Mouse (Mus musculus) kidney, embryonic 14.5 days (tissue): Measurements from ENCODE around the gene Tmem202. TPM values are rescaled to one million over a fixed set of nuclear protein-coding genes. Genes with fewer than 3 reads are reported as not detected.

Experiments used
- ATAC-seq: fragments of 200-750 bp; cut with Nextera tagmentation; 2 replicates; pipeline ENCODE4 v1.8.0; 2017; ENCODE audit warnings: moderate number of reproducible peaks, mild to moderate bottlenecking, moderate TSS enrichment, moderate library complexity; ENCODE audit not compliant: low FRiP score, low TSS enrichment
- H3K27ac ChIP-seq: fragments of 300-500 bp; sonication (generic); 2 replicates; pipeline ENCODE4 v1.5.1; 2014; ENCODE audit warnings: low read depth, mild to moderate bottlenecking, low read length, moderate library complexity, mixed read lengths
- H3K27me3 ChIP-seq: fragments of 300-500 bp; sonication (generic); 2 replicates; pipeline ENCODE4 v1.6.1; 2014; ENCODE audit warnings: mild to moderate bottlenecking, low read length; ENCODE audit not compliant: control insufficient read depth, insufficient read depth
- H3K36me3 ChIP-seq: fragments of 300-500 bp; sonication (generic); 2 replicates; pipeline ENCODE4 v1.6.1; 2014; ENCODE audit warnings: low read length, mixed read lengths; ENCODE audit not compliant: control insufficient read depth, insufficient read depth
- H3K4me1 ChIP-seq: fragments of 300-500 bp; sonication (generic); 2 replicates; pipeline ENCODE4 v1.6.1; 2014; ENCODE audit warnings: low read length, mixed read lengths; ENCODE audit not compliant: control insufficient read depth, insufficient read depth
- H3K4me2 ChIP-seq: fragments of 300-500 bp; sonication (generic); replicated peaks from 2 replicates; pipeline ENCODE4 v1.6.1; 2014; ENCODE audit warnings: low read depth, mild to moderate bottlenecking, low read length
- H3K4me3 ChIP-seq: fragments of 300-500 bp; sonication (generic); 2 replicates; pipeline ENCODE4 v1.5.1; 2014; ENCODE audit warnings: mild to moderate bottlenecking, low read length
- H3K9ac ChIP-seq: fragments of 300-500 bp; sonication (generic); 2 replicates; pipeline ENCODE4 v1.6.1; 2014; ENCODE audit warnings: low read depth, mild to moderate bottlenecking, low read length, moderate library complexity
- H3K9me3 ChIP-seq: fragments of 300-500 bp; sonication (generic); 2 replicates; pipeline ENCODE4 v1.6.1; 2016; ENCODE audit warnings: low read length; ENCODE audit not compliant: control insufficient read depth
- WGBS: fragments of 180-500 bp; shearing (Covaris S2); extraction: QIAGEN DNeasy Blood & Tissue Kit; methylation state at CpG from one replicate; pipeline ENCODE4 v1.1.7; 2014; 5-methylcytosine and 5-hydroxymethylcytosine counted together
- polyA plus RNA-seq: library from polyadenylated mRNA; unstranded; fragments of >200 nt; fragmentation: Nextera tagmentation; extraction: Ambion mirVana; gene quantifications from 2 replicates; pipeline ENCODE4 v1.2.1, GENCODE M21; 2014

Tmem202 gene
- polyA plus RNA-seq, 1 experiment from 2014 or later = not detected

DNA sequence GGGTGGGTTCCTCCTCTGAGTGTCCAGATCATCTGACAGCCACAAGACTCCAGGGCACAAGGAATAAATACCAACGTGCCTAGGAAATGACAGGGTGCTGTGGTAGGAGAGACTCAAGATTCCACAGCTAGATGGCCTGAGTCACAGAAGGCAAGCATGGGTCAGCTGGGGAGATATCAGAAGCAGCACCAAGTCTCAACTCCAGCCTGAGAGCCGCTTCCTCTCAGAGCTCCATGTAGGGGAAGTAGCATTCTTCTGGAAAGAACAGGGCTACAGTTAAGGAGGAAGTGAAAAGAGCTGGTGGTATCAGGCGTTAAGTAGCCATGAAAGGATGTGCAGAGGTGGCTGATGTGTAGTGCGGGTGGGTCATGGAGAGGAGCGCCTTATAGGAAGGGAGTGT, 5.1 kb upstream of the Tmem202 start:
- peaks cover 9% of the 10 kb centered on the region; the same call in 1 of the 2 replicates for H3K4me1 ChIP-seq
- H3K4me2 ChIP-seq = no peak overlapping the region
- no peaks in the 10 kb centered on the region for H3K36me3 ChIP-seq
- no peak overlapping the region for H3K27ac ChIP-seq
- no peaks in the 10 kb centered on the region for H3K9me3 ChIP-seq
- ATAC-seq = no peak
- H3K4me3 ChIP-seq = no peak overlapping the region
- WGBS = 85% methylated on average over 5 of the region's 5 CpGs
- H3K27me3 ChIP-seq = no peaks in the 10 kb centered on the region
- no peak overlapping the region for H3K9ac ChIP-seq

DNA sequence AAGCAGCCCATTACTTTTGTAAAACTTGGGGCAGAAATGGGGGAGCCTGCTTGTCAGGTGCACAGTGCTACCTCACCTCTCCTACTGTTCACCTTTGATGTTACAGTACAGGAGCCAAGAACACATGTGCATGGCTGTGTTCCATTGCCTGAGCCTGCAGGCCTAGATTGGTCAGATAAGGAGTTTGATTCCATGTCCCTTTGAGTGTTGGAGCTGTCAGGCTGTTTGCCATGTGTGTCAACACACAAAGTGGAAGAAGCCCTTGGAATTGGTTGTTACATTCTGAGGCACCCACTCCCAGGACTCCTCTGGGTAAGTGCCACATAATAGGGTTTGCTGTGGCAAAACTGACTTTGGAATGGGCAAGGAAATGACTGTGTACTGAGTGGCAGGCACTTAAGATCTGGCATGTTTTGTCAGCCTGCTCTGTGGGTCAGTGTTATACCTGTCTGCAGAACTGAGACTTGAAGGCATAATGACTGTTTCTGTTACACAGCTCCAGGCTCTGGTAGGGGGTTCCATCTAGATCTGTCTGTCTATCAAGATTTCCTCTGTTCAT, 3.2 kb upstream of the Tmem202 start:
- Histone ChIP-seq H3K4me2 (no peak overlapping the region), H3K4me3 (no peak overlapping the region), H3K9ac (no peak overlapping the region), H3K9me3 (no peaks in the 10 kb centered on the region), H3K27me3 (no peaks in the 10 kb centered on the region), H3K27ac (no peak overlapping the region), H3K36me3 (no peaks in the 10 kb centered on the region), H3K4me1 (peaks cover 9% of the 10 kb centered on the region; the same call in 1 of the 2 replicates)
- ATAC-seq = no peak

DNA sequence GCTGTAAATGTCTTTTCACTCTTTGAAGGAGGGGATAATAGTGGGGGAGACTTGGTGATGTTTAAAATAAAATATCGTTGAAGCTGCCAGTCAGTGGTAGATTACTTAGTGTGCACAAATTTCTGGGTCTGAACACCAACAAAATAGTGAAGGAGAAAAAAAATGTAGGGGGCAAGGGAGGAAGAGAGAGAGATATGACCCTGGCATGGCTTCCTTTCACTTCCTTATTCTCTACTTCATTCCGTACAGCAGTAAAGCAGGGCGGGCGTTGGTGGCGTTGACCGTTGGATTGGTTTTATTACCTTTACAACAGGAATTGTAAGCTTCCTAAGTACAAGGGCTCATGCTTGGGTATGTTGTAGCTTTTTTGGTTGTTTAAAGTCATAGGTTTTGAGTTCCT, 2.0 kb upstream of the Tmem202 start:
- Histone ChIP-seq H3K9me3 (no peaks in the 10 kb centered on the region), H3K4me3 (no peak overlapping the region), H3K4me1 (peaks cover 9% of the 10 kb centered on the region; the same call in 1 of the 2 replicates), H3K36me3 (no peaks in the 10 kb centered on the region), H3K4me2 (no peak overlapping the region), H3K27me3 (no peaks in the 10 kb centered on the region), H3K27ac (no peak overlapping the region), H3K9ac (no peak overlapping the region)
- ATAC-seq = no peak
- WGBS = 84% methylated on average over 6 of the region's 6 CpGs

DNA sequence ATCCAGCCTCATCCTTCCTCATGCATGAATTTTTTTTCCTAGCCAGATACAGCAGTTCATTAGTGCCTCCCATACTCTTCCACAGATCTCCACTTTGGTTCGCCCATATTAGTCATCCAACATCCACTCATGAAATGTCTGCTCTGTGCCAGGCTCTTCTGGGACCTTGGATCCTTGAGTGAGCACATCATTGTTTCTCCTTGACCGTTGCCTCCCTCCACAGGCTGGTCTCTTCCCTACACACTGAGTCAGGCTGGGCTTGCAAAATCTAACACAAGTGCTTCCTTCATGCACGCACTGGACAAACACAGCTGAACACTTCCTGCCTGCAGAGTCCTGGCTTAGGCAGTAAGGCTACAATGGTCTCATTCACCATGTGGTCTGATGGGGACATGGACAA, 2.0 kb downstream of the Tmem202 start:
- Histone ChIP-seq H3K27ac (no peak overlapping the region), H3K36me3 (no peaks in the 10 kb centered on the region), H3K4me1 (peaks cover 9% of the 10 kb centered on the region; the same call in 1 of the 2 replicates), H3K9me3 (no peaks in the 10 kb centered on the region), H3K27me3 (no peaks in the 10 kb centered on the region), H3K4me2 (no peak overlapping the region), H3K4me3 (no peak overlapping the region), H3K9ac (no peak overlapping the region)
- WGBS = 77% methylated on average over 3 of the region's 3 CpGs
- ATAC-seq = no peak

DNA sequence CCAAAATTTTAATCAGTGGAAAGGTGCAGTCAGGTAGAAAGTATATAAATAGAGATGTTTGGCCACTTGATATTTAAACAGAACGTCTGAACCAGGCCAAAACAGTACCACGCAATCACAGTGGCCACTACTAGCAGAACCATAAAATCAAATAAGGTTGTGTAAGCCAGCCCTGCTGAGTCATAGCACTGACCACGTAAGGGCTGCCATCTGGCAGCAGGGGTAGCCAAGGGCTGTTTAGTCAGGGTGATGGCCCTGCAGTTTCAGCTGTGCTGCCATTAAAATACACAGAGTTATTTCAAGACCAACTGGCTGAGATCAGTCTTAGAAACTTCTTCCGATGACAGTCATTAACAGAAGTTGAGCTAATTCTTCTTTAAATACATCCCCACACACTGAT, 5.8 kb downstream of the Tmem202 start:
- Histone ChIP-seq H3K27me3 (no peaks in the 10 kb centered on the region), H3K4me3 (no peak overlapping the region), H3K4me1 (no peaks in the 10 kb centered on the region), H3K9me3 (no peaks in the 10 kb centered on the region), H3K36me3 (no peaks in the 10 kb centered on the region), H3K9ac (no peak overlapping the region), H3K27ac (no peak overlapping the region), H3K4me2 (no peak overlapping the region)
- no peak for ATAC-seq
- 67% methylated on average over 4 of the region's 4 CpGs for WGBS

DNA sequence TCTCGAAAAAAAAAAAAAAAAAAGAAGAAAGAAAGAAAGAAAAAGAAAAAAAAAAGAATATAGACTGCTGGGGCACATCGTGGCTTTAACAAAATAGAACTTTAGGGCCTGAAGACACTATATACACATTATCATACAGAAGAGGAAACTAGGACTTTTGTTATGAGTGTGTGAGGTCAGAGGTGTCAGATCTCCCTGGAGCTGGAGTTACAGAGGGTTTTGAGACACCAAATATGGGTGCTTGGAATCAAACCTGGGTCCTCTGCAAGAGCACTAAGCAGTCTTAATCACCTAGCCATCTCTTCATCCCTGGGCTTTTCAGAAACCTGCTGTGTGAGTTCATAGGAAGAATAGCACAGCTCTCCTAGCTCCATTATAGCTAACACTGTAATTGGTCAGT, 6.2 kb downstream of the Tmem202 start:
- no peak overlapping the region for H3K4me2 ChIP-seq
- H3K9ac ChIP-seq = no peak overlapping the region
- H3K36me3 ChIP-seq = no peaks in the 10 kb centered on the region
- 85% methylated on average over 2 of the region's 2 CpGs for WGBS
- ATAC-seq = no peak
- H3K4me3 ChIP-seq = no peak overlapping the region
- no peaks in the 10 kb centered on the region for H3K27me3 ChIP-seq
- H3K27ac ChIP-seq = no peak overlapping the region
- H3K9me3 ChIP-seq = no peaks in the 10 kb centered on the region
- H3K4me1 ChIP-seq = no peaks in the 10 kb centered on the region

DNA sequence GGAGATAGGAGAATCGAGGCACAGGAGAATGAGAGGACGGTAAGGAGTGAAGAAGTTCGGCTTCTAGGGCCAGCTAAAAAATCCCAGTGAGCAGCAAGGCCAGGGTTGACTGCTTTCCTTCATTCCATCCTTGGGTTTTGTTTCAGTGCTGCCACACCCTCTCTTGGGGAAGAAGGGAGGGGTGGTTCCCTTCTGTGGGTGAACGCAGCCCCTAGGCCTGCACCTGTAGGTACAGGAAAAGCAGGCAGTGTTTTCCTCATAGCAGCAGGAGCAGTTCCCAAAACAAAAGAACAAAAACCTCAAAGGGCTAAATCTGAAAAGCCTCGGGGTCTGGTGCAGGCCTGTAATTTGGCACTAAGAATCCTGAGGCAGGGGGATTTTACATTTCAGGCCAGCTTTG, 8.0 kb downstream of the Tmem202 start:
- 38% methylated on average over 5 of the region's 5 CpGs for WGBS
- no peaks in the 10 kb centered on the region for H3K27me3 ChIP-seq
- no peak overlapping the region for H3K9ac ChIP-seq
- H3K9me3 ChIP-seq = no peaks in the 10 kb centered on the region
- H3K27ac ChIP-seq = no peak overlapping the region
- no peaks in the 10 kb centered on the region for H3K4me1 ChIP-seq
- H3K4me3 ChIP-seq = no peak overlapping the region
- ATAC-seq = no peak
- no peaks in the 10 kb centered on the region for H3K36me3 ChIP-seq
- H3K4me2 ChIP-seq = no peak overlapping the region

DNA sequence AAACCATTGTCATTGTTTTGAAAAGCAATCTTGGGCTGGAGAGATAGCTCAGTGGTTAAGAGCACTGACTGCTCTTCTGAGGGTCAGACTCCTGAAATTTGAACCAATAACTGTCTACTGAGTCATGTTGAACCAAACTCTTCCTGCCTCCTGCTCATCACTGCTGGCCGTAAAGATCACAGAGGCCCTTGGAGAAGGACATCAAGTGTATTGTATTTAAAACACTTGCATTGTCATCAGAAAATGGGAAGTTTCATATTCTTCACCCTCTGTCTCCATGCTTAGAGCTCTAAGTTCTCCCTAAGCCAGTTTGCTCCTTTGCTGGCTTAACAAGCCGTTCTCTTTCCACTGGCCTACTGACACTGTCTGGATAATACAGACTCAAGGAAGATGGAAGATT, 11.4 kb downstream of the Tmem202 start:
- ATAC-seq = no peak
- no peak overlapping the region for H3K9ac ChIP-seq
- H3K4me2 ChIP-seq = no peak overlapping the region
- no peak overlapping the region for H3K27ac ChIP-seq
- H3K4me3 ChIP-seq = no peak overlapping the region
- 84% methylated on average over 2 of the region's 2 CpGs for WGBS
- H3K36me3 ChIP-seq = no peaks in the 10 kb centered on the region
- no peaks in the 10 kb centered on the region for H3K9me3 ChIP-seq
- no peaks in the 10 kb centered on the region for H3K27me3 ChIP-seq
- H3K4me1 ChIP-seq = no peaks in the 10 kb centered on the region

DNA sequence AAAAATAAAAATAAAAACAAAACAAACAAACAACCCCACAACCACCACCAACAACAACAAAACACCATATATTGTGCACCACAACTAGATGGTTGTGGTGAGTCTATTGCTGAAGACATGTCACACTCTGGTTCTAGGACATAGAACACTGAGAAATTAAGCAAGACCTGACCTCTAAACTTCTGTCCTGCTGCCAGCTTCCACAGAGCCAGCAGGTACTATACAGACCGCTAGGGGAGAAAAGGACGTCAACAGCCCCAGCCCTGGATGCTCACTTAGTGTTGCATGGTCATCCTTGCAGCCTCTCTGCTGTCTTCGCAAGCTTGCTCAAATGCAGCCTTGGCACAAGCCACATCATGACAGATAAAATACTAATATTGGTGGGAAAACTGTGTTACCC, 12.1 kb downstream of the Tmem202 start:
- Histone ChIP-seq H3K36me3 (no peaks in the 10 kb centered on the region), H3K9me3 (no peaks in the 10 kb centered on the region), H3K4me1 (no peaks in the 10 kb centered on the region), H3K27me3 (no peaks in the 10 kb centered on the region), H3K4me3 (no peak overlapping the region), H3K4me2 (no peak overlapping the region), H3K9ac (no peak overlapping the region), H3K27ac (no peak overlapping the region)
- ATAC-seq = no peak
- 90% methylated on average over 3 of the region's 3 CpGs for WGBS
